Mouse (Mus musculus) olfactory bulb, adult 2 months (tissue): ENCODE data around the gene Rbp2.

Experiments
- CTCF ChIP-seq: fragments of 200-500 bp; IDR thresholded peaks from 2 replicates; pipeline ENCODE4 v1.5.1; 2012; ENCODE audit warnings: low read depth, mild to moderate bottlenecking, low read length, moderate library complexity; ENCODE audit not compliant: insufficient read depth
- POLR2A ChIP-seq: fragments of 200-500 bp; IDR thresholded peaks from 2 replicates; pipeline ENCODE4 v1.6.1; 2012; ENCODE audit warnings: mild to moderate bottlenecking, low read depth, low read length, moderate library complexity; ENCODE audit not compliant: insufficient read depth

DNA sequence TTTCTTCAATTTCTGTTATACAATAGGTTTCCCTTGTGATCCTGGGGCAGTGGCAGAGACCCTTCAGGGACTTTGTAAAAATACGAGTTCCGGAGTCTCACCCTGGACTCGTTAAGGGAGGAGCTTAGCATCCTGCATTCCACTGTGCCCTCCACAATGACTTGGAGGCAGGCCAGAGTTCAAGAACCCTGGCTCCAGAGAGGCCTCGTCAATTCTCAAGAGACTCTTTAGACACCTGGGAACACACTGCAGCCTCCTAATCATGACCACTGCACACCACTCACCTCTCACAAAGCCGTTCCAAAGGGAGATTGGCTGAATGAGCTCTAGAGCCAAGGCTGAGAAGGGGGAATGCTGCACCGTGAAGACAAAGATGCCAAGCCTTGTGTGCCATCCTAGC lies 1.4 kb downstream of the Rbp2 start:
- TF ChIP-seq CTCF (no peak), POLR2A (no peak)
